Mouse (Mus musculus) heart, embryonic 15.5 days (tissue): ENCODE data around the gene Ttc7. TPM values are rescaled to one million over a fixed set of nuclear protein-coding genes. Genes with fewer than 3 reads are reported as not detected.
A peak's percentile ranks its signal among the peaks of the same experiment; 100 is the strongest.

ENCODE experiments used
- ATAC-seq: fragments of 200-750 bp; cut with Nextera tagmentation; replicated peaks from 2 replicates; pipeline ENCODE4 v1.8.0; 2017; ENCODE audit warnings: low read depth, moderate TSS enrichment; ENCODE audit not compliant: insufficient number of reproducible peaks, insufficient read depth, low FRiP score
- H3K27ac ChIP-seq: fragments of 300-500 bp; sonication (generic); 2 replicates; pipeline ENCODE4 v1.5.1; 2015; ENCODE audit warnings: mild to moderate bottlenecking, inconsistent platforms
- H3K27me3 ChIP-seq: fragments of 300-500 bp; sonication (generic); 2 replicates; pipeline ENCODE4 v1.6.1; 2015; ENCODE audit warnings: inconsistent platforms
- H3K36me3 ChIP-seq: fragments of 300-500 bp; sonication (generic); 2 replicates; pipeline ENCODE4 v1.6.1; 2015; ENCODE audit warnings: mild to moderate bottlenecking, inconsistent platforms
- H3K4me1 ChIP-seq: fragments of 300-500 bp; sonication (generic); replicated peaks from 2 replicates; pipeline ENCODE4 v1.6.1; 2015; ENCODE audit warnings: inconsistent platforms
- H3K4me2 ChIP-seq: fragments of 300-500 bp; sonication (generic); 2 replicates; pipeline ENCODE4 v1.6.1; 2015; ENCODE audit warnings: inconsistent platforms, mild to moderate bottlenecking, moderate library complexity
- H3K4me3 ChIP-seq: fragments of 300-500 bp; sonication (generic); 2 replicates; pipeline ENCODE4 v1.5.1; 2015; ENCODE audit warnings: mild to moderate bottlenecking, inconsistent platforms
- H3K9ac ChIP-seq: fragments of 300-500 bp; sonication (generic); 2 replicates; pipeline ENCODE4 v1.6.1; 2015; ENCODE audit warnings: mild to moderate bottlenecking, inconsistent platforms
- H3K9me3 ChIP-seq: fragments of 300-500 bp; sonication (generic); replicated peaks from 2 replicates; pipeline ENCODE4 v1.6.1; 2016; ENCODE audit warnings: inconsistent platforms
- WGBS: fragments of 180-500 bp; shearing (Covaris S2); methylation state at CpG from one replicate; pipeline ENCODE4 v1.1.7; 2015; ENCODE audit warnings: mixed read lengths; 5-methylcytosine and 5-hydroxymethylcytosine counted together
- polyA plus RNA-seq: library from polyadenylated mRNA; unstranded; fragments of >200 nt; fragmentation: Nextera tagmentation; extraction: Ambion mirVana; gene quantifications from 2 replicates; pipeline ENCODE4 v1.2.1, GENCODE M21; 2015

Gene Ttc7
- polyA plus RNA-seq, 1 experiment from 2014 or later: 2.8 TPM

DNA sequence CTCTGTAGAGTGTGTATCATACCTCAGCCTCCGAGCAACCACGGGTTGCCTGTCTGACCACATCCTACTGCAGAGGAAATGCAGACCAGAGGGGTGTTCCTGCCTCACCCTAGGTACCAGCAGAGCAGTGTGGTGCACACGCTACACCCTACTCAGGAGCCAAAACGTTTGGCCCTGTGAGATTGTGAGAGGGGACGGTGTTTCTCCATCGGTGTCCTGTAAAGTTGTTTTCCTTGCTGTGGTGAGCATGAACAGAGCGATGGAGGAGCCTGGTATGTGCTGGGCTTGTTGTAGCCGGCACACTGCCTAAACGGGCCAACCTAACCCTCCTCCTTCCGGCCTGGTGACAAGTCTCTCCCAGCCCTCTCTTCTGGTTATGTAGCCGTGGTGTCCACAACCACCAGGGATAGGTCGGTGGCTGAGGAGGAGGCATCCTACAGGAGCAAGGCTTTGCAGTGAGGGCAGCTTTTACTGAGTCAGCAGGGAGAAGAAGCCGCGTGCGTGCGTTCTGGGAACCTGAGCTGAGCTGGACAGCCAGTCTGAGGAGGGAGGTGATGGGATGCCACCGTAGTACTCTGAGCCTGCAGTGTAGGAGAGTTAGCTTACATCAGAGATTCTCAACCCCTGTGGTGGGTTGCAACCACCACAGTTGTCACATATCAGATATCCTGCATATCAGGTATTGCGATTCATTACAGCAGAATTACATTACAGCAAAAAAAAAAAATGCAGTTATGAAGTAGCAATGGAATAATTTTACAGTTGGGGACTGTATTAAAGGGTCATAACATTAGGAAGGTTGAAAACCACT, 62.0 kb downstream of the Ttc7 start:
- H3K9me3 ChIP-seq: no peaks in the 10 kb centered on the region
- H3K9ac ChIP-seq: no peak overlapping the region
- no peak overlapping the region for H3K4me2 ChIP-seq
- H3K4me1 ChIP-seq: peaks cover 6% of the 10 kb centered on the region; the same call in 1 of the 2 replicates
- H3K36me3 ChIP-seq: no peaks in the 10 kb centered on the region
- H3K4me3 ChIP-seq: no peak overlapping the region
- H3K27ac ChIP-seq: no peak overlapping the region
- no peak for ATAC-seq
- no peaks in the 10 kb centered on the region for H3K27me3 ChIP-seq
- WGBS: 65% methylated on average over 18 of the region's 18 CpGs

GRCm38 (mm10) chr17:87345252-87345593, 62.5 kb downstream of the Ttc7 start:
- Histone ChIP-seq H3K4me3 (no peak overlapping the region), H3K4me1 (peaks cover 6% of the 10 kb centered on the region), H3K27me3 (no peaks in the 10 kb centered on the region), H3K4me2 (no peak overlapping the region), H3K9me3 (no peaks in the 10 kb centered on the region), H3K27ac (no peak overlapping the region), H3K9ac (no peak overlapping the region), H3K36me3 (no peaks in the 10 kb centered on the region)
- no peak for ATAC-seq
- WGBS: 54% methylated on average over 4 of the region's 4 CpGs

DNA sequence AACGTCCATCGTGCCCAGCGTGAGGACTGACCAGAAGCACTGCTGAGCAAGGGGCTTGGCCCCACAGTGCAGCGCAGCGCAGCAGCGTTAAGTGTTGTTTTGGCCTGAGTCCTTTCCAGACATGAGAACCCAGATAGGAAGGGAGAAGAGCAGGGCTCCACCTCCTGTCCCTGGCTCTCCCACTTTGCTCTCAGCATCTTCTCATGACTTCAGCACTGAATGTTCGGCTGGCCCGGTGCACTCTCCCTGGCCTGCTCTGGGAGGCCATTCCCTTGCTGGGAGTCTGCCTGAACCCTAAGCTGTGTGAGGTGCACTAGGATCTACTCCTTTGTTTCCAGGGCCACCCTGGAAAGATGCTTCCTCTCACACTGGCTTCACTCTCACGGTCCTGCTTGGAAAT, 65.7 kb downstream of the Ttc7 start:
- no peaks in the 10 kb centered on the region for H3K36me3 ChIP-seq
- no peak overlapping the region for H3K4me2 ChIP-seq
- H3K9ac ChIP-seq: no peak overlapping the region
- H3K4me1 ChIP-seq: peaks cover 32% of the 10 kb centered on the region
- H3K27ac ChIP-seq: no peak overlapping the region
- no peaks in the 10 kb centered on the region for H3K27me3 ChIP-seq
- no peak overlapping the region for H3K4me3 ChIP-seq
- ATAC-seq: no peak
- 39% methylated on average over 9 of the region's 9 CpGs for WGBS
- H3K9me3 ChIP-seq: no peaks in the 10 kb centered on the region

DNA sequence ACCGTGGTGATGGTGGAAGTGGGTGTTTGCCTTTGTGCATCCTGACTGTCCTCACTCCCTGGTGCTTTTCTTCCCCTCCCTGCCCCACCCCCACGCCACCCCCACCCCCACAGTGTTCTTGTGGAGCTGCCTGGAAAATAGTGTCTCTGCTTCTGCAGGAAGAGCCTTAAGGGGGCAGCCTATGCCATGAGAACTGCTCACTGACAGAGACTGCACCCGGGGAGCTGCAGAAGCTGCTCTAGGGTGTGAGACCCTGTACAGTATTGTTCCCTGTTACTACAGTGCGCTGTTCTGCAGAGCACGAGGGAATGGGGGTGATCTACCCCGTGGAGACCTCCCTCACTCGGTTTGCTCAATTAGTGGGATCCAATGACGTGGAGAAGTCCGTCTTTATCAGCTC, 66.4 kb downstream of the Ttc7 start:
- Histone ChIP-seq H3K27me3 (no peaks in the 10 kb centered on the region), H3K4me1 (peaks cover 32% of the 10 kb centered on the region)
- no peak for ATAC-seq

GRCm38 (mm10) chr17:87349575-87349974, 66.9 kb downstream of the Ttc7 start:
- no peak overlapping the region for H3K27ac ChIP-seq
- H3K4me3 ChIP-seq: no peak overlapping the region
- WGBS: 90% methylated on average over 9 of the region's 9 CpGs

More for the DNA sequence above, 66.4 kb downstream of the Ttc7 start:
- Histone ChIP-seq H3K9ac (no peak overlapping the region), H3K4me3 (no peak overlapping the region), H3K27ac (no peak overlapping the region), H3K36me3 (no peaks in the 10 kb centered on the region), H3K9me3 (no peaks in the 10 kb centered on the region), H3K4me2 (no peak overlapping the region)
- whole genome bisulfite sequencing: 45% methylated on average over 9 of the region's 9 CpGs

GRCm38 (mm10) chr17:87350471-87351240, 68.0 kb downstream of the Ttc7 start:
- H3K27me3 ChIP-seq: no peaks in the 10 kb centered on the region
- H3K4me2 ChIP-seq: peak overlapping the region; percentile 49
- H3K4me3 ChIP-seq: no peak overlapping the region
- H3K9me3 ChIP-seq: no peaks in the 10 kb centered on the region
- H3K4me1 ChIP-seq: peaks cover 32% of the 10 kb centered on the region
- no peaks in the 10 kb centered on the region for H3K36me3 ChIP-seq
- WGBS: 43% methylated on average over 13 of the region's 13 CpGs
- no peak overlapping the region for H3K9ac ChIP-seq
- no peak for ATAC-seq
- peak overlapping the region; percentile 79 for H3K27ac ChIP-seq

More at GRCm38 (mm10) chr17:87349575-87349974, 66.9 kb downstream of the Ttc7 start:
- no peaks in the 10 kb centered on the region for H3K27me3 ChIP-seq
- H3K9ac ChIP-seq: no peak overlapping the region
- H3K36me3 ChIP-seq: no peaks in the 10 kb centered on the region
- ATAC-seq: no peak
- H3K9me3 ChIP-seq: no peaks in the 10 kb centered on the region
- H3K4me2 ChIP-seq: no peak overlapping the region
- peaks cover 32% of the 10 kb centered on the region for H3K4me1 ChIP-seq

GRCm38 (mm10) chr17:87351241-87352105, 68.8 kb downstream of the Ttc7 start:
- H3K4me3 ChIP-seq: 0 out of 2 replicates have a peak overlapping the region, but pooled peaks have one; percentile 7

GRCm38 (mm10) chr17:87352106-87352897, 69.6 kb downstream of the Ttc7 start:
- no peak for ATAC-seq
- Histone ChIP-seq H3K9ac (0 out of 2 replicates have a peak overlapping the region, but pooled peaks have one; percentile 18), H3K27me3 (no peaks in the 10 kb centered on the region), H3K27ac (peak overlapping the region; percentile 79), H3K9me3 (no peaks in the 10 kb centered on the region), H3K4me3 (no peak overlapping the region), H3K36me3 (no peaks in the 10 kb centered on the region), H3K4me1 (peaks cover 32% of the 10 kb centered on the region), H3K4me2 (peak overlapping the region; percentile 49; the same call in 1 of the 2 replicates)
- WGBS: 47% methylated on average over 16 of the region's 16 CpGs

More at GRCm38 (mm10) chr17:87351241-87352105, 68.8 kb downstream of the Ttc7 start:
- peaks cover 32% of the 10 kb centered on the region for H3K4me1 ChIP-seq
- 24% methylated on average over 20 of the region's 20 CpGs for WGBS
- 0 out of 2 replicates have a peak overlapping the region, but pooled peaks have one; percentile 18 for H3K9ac ChIP-seq
- peak; percentile 60 for ATAC-seq
- H3K27me3 ChIP-seq: no peaks in the 10 kb centered on the region
- no peaks in the 10 kb centered on the region for H3K9me3 ChIP-seq
- no peaks in the 10 kb centered on the region for H3K36me3 ChIP-seq
- peak overlapping the region; percentile 79 for H3K27ac ChIP-seq
- H3K4me2 ChIP-seq: peak overlapping the region; percentile 49

GRCm38 (mm10) chr17:87352898-87353225, 70.2 kb downstream of the Ttc7 start:
- ATAC-seq: no peak
- Histone ChIP-seq H3K4me2 (no peak overlapping the region), H3K36me3 (no peaks in the 10 kb centered on the region), H3K27ac (no peak overlapping the region), H3K9me3 (no peaks in the 10 kb centered on the region), H3K9ac (no peak overlapping the region), H3K4me3 (no peak overlapping the region), H3K4me1 (peaks cover 32% of the 10 kb centered on the region), H3K27me3 (no peaks in the 10 kb centered on the region)
- WGBS: 65% methylated on average over 1 of the region's 1 CpGs

DNA sequence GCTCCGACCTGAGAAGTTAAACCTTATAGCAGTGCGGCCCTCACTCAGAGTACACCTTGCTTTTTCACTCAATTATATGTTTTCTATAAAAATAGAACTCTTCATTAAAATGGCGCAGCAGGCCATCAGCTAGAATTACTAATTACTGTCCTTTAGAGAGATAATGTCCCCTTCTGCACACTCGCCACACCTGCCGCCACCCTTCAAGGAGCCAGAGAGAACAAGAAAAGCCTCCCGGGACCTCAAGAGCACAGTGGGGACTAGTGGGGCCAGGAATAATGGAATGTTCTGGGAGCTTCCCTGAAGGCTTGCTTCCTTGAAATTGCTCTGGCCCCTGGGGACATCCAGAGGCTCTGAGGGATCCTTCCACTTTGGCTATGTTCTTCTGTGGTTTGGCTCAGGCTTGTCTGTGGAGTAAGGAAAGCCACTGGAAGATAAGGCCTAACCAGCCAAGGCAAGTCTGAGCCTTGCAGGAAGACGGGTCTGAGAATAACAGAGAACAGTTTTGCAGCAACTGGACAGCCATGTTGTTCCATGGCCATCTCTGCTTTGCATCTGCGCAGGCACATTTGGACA, 71.1 kb downstream of the Ttc7 start:
- Histone ChIP-seq H3K36me3 (no peaks in the 10 kb centered on the region), H3K4me2 (no peak overlapping the region), H3K27me3 (no peaks in the 10 kb centered on the region), H3K27ac (no peak overlapping the region), H3K9ac (no peak overlapping the region), H3K9me3 (no peaks in the 10 kb centered on the region), H3K4me1 (peaks cover 26% of the 10 kb centered on the region), H3K4me3 (no peak overlapping the region)
- no peak for ATAC-seq
- 89% methylated on average over 8 of the region's 8 CpGs for WGBS
